Mouse (Mus musculus): Measurements from ENCODE around the gene Col4a2. TPM values are rescaled to one million over a fixed set of nuclear protein-coding genes. Genes with fewer than 3 reads are reported as not detected.
"Not testable (repeated sequence)": the region's sequence is repeated elsewhere in the genome, so short reads cannot be mapped to it uniquely, and the experiment has no call there.

Col4a2 gene
- polyA plus RNA-seq, 1 experiment = 8.4 TPM

GRCm38 (mm10) chr8:11487229-11487628 lies 174.6 kb downstream of the Col4a2 start:
- Histone ChIP-seq H3K27ac (ENCODE audit: control insufficient read depth, insufficient read depth, low read depth, low read length) (no peak overlapping the region), H3K27me3 (ENCODE audit: control insufficient read depth, insufficient read depth, low read length) (no peaks in the 10 kb centered on the region), H3K4me1 (ENCODE audit: control insufficient read depth, insufficient read depth, low read length) (no peaks in the 10 kb centered on the region), H3K36me3 (ENCODE audit: control insufficient read depth, insufficient read depth, low read length) (no peaks in the 10 kb centered on the region), H3K4me3 (ENCODE audit: control insufficient read depth, low read depth, low read length) (no peak overlapping the region)
- TF ChIP-seq POLR2A (IDR thresholded peaks at IDR 0.05; ENCODE audit: control insufficient read depth, low read depth, low read length) (no peak), CTCF (IDR thresholded peaks at IDR 0.05; ENCODE audit: control insufficient read depth, insufficient read depth, insufficient replicate concordance, low read depth, low read length) (no peak)

- not testable (repeated sequence) for H3K27ac ChIP-seq (ENCODE audit: control insufficient read depth, insufficient read depth, low read depth, low read length); H3K36me3 ChIP-seq (ENCODE audit: control insufficient read depth, insufficient read depth, low read length); H3K4me3 ChIP-seq (ENCODE audit: control insufficient read depth, low read depth, low read length); H3K4me1 ChIP-seq (ENCODE audit: control insufficient read depth, insufficient read depth, low read length); H3K27me3 ChIP-seq (ENCODE audit: control insufficient read depth, insufficient read depth, low read length)
Measured at GRCm38 (mm10) chr8:11492340-11492739, 179.7 kb downstream of the Col4a2 start.

- peak within 1 kb of the TSS; percentile 92 for H3K27ac ChIP-seq (ENCODE audit: control insufficient read depth, insufficient read depth, low read depth, low read length)
- H3K4me3 ChIP-seq (ENCODE audit: control insufficient read depth, low read depth, low read length) = peak within 1 kb of the TSS; percentile 89
- TF ChIP-seq CTCF (IDR thresholded peaks at IDR 0.05; ENCODE audit: control insufficient read depth, insufficient read depth, insufficient replicate concordance, low read depth, low read length) (no peak), POLR2A (IDR thresholded peaks at IDR 0.05; ENCODE audit: control insufficient read depth, low read depth, low read length) (peak; percentile 81)
- H3K36me3 ChIP-seq (ENCODE audit: control insufficient read depth, insufficient read depth, low read length) = no peaks in the 10 kb centered on the region
- no peaks in the 10 kb centered on the region for H3K27me3 ChIP-seq (ENCODE audit: control insufficient read depth, insufficient read depth, low read length)
- peaks cover 4% of the 10 kb centered on the region for H3K4me1 ChIP-seq (ENCODE audit: control insufficient read depth, insufficient read depth, low read length)
Measured at GRCm38 (mm10) chr8:11497017-11497990, 184.7 kb downstream of the Col4a2 start, which contains the start of gene Naxd. Gene Naxd (plus strand): TSS chr8:11497506.

- no peak for TF ChIP-seq CTCF (IDR thresholded peaks at IDR 0.05; ENCODE audit: control insufficient read depth, insufficient read depth, insufficient replicate concordance, low read depth, low read length)
- no peak for TF ChIP-seq POLR2A (IDR thresholded peaks at IDR 0.05; ENCODE audit: control insufficient read depth, low read depth, low read length)
- peak overlapping the region; percentile 45 for H3K4me3 ChIP-seq (ENCODE audit: control insufficient read depth, low read depth, low read length)
- no peaks in the 10 kb centered on the region for H3K27me3 ChIP-seq (ENCODE audit: control insufficient read depth, insufficient read depth, low read length)
- no peaks in the 10 kb centered on the region for H3K36me3 ChIP-seq (ENCODE audit: control insufficient read depth, insufficient read depth, low read length)
- H3K27ac ChIP-seq (ENCODE audit: control insufficient read depth, insufficient read depth, low read depth, low read length) = no peak overlapping the region
- peaks cover 4% of the 10 kb centered on the region for H3K4me1 ChIP-seq (ENCODE audit: control insufficient read depth, insufficient read depth, low read length)
Measured at GRCm38 (mm10) chr8:11498281-11498680, 185.7 kb downstream of the Col4a2 start.

Other genes with a start within 250 kb of the Col4a2 start
- gene Col4a1, start within 50 bp of the Col4a2 start, polyA plus RNA-seq (2012; rRNA removed) = 17.8 and 18.8 TPM in 2 replicates
- 16.1 and 22.8 TPM in 2 replicates for gene Rab20, start 165.9 kb downstream of the Col4a2 start, polyA plus RNA-seq (2012; rRNA removed)
- 62.2 and 65.5 TPM in 2 replicates for gene Naxd, start 184.7 kb downstream of the Col4a2 start, polyA plus RNA-seq (2012; rRNA removed)
- 19.5 and 21.5 TPM in 2 replicates for gene Cars2, start 238.0 kb downstream of the Col4a2 start, polyA plus RNA-seq (2012; rRNA removed)
- gene Ing1, start 242.8 kb downstream of the Col4a2 start, polyA plus RNA-seq (2012; rRNA removed) = 41.4 and 54.8 TPM in 2 replicates